Mouse (Mus musculus): Measurements from ENCODE around the gene Vwa8. TPM values are rescaled to one million over a fixed set of nuclear protein-coding genes. Genes with fewer than 3 reads are reported as not detected.

Vwa8 gene
- total and polyA plus RNA-seq, 3 experiments: 12.4 to 17.5 (median 15.9) TPM

- H3K27ac ChIP-seq (ENCODE audit: insufficient read depth, low read depth): no peak overlapping the region
- no peak overlapping the region for H3K9ac ChIP-seq (ENCODE audit: insufficient read depth, low read depth)
- in situ Hi-C loops (cut with MboI; ENCODE audit: low pct_ligation_motif_present, low pct_unique_long_range_greater_than_20kb, low sequenced_read_pairs): no loop called here
- H3K4me1 ChIP-seq (ENCODE audit: control insufficient read depth in 1 of 2, insufficient read depth in 2 of 2): no peaks in the 10 kb centered on the region
- H3K4me2 ChIP-seq (ENCODE audit: insufficient read depth, low read depth, poor library complexity, severe bottlenecking): no peak overlapping the region
- no peaks in the 10 kb centered on the region for H3K27me3 ChIP-seq (replicated peaks)
- peaks cover 14 to 51% of the 10 kb centered on the region in 2 experiments for H3K36me3 ChIP-seq (replicated peaks in 1 of 2; ENCODE audit: control insufficient read depth in 1 of 2, insufficient read depth in 1 of 2, low read length in 1 of 2)
- H3K79me2 ChIP-seq (replicated peaks; ENCODE audit: control insufficient read depth, extremely low read depth, insufficient read depth, poor library complexity, severe bottlenecking): no peaks in the 10 kb centered on the region
- no peaks in the 10 kb centered on the region for H3K9me3 ChIP-seq (replicated peaks; ENCODE audit: low read length)
- TF ChIP-seq NELFE (IDR thresholded peaks at IDR 0.05; ENCODE audit: low read depth, low read length): no peak
- TF ChIP-seq GABPA (IDR thresholded peaks at IDR 0.05; ENCODE audit: insufficient replicate concordance, low read depth, low read length): no peak
- TF ChIP-seq BHLHE40 (IDR thresholded peaks at IDR 0.05; ENCODE audit: low read depth, low read length): no peak
- TF ChIP-seq CHD2 (IDR thresholded peaks at IDR 0.05; ENCODE audit: low read length): no peak
- TF ChIP-seq UBTF (IDR thresholded peaks at IDR 0.05; ENCODE audit: low read depth, low read length): no peak
- no peak for TF ChIP-seq JUN (IDR thresholded peaks at IDR 0.05; ENCODE audit: insufficient read depth, low read depth, low read length)
- no peak for TF ChIP-seq IRF4 (IDR thresholded peaks at IDR 0.05; ENCODE audit: low read depth, low read length)
- TF ChIP-seq E2F4 (IDR thresholded peaks at IDR 0.05; ENCODE audit: insufficient replicate concordance, low read depth, low read length): no peak
- TF ChIP-seq EP300 (IDR thresholded peaks at IDR 0.05; ENCODE audit: low read length): no peak
- no peak for TF ChIP-seq ZMIZ1 (IDR thresholded peaks at IDR 0.05; ENCODE audit: low read depth, low read length)
- TF ChIP-seq JUND (conservative IDR thresholded peaks at IDR 0.05; ENCODE audit: low read depth, low read length): no peak
- TF ChIP-seq SIN3A (IDR thresholded peaks at IDR 0.05; ENCODE audit: low read length): no peak
- no peak for TF ChIP-seq RCOR1 (conservative IDR thresholded peaks at IDR 0.05; ENCODE audit: low read depth, low read length)
- no peak for TF ChIP-seq CTCF (conservative IDR thresholded peaks at IDR 0.05 in 1 of 2, IDR thresholded peaks at IDR 0.05 in 1 of 2; ENCODE audit: low read depth in 2 of 2, low read length in 2 of 2)
- no peak for TF ChIP-seq ETS1 (conservative IDR thresholded peaks at IDR 0.05; ENCODE audit: low read depth, low read length)
- TF ChIP-seq USF1 (IDR thresholded peaks at IDR 0.05; ENCODE audit: low read depth, low read length): no peak
- no peak for TF ChIP-seq HCFC1 (IDR thresholded peaks at IDR 0.05; ENCODE audit: low read depth, low read length)
- no peak for TF ChIP-seq POLR2AphosphoS2 (IDR thresholded peaks at IDR 0.05; ENCODE audit: low read depth, low read length)
- no peak for DNase-seq (ENCODE audit: extremely low read depth)
- H3K4me3 ChIP-seq (replicated peaks in 1 of 3; ENCODE audit: low read depth in 2 of 3, low read length in 2 of 3, poor library complexity in 1 of 3): no peak overlapping the region
- dilution Hi-C loops (cut with MboI; ENCODE audit: extremely low pct_ligation_motif_present, extremely low pct_unique_long_range_greater_than_20kb, low sequenced_read_pairs): no loop called here
Observed at GRCm38 (mm10) chr14:78934596-78934995, 85.7 kb downstream of the Vwa8 start.

- Histone ChIP-seq H3K4me2 (ENCODE audit: insufficient read depth, low read depth, poor library complexity, severe bottlenecking) (no peak overlapping the region), H3K4me3 (replicated peaks in 1 of 3; ENCODE audit: low read depth in 2 of 3, low read length in 2 of 3, poor library complexity in 1 of 3) (no peak overlapping the region), H3K27me3 (replicated peaks) (no peaks in the 10 kb centered on the region), H3K79me2 (replicated peaks; ENCODE audit: control insufficient read depth, extremely low read depth, insufficient read depth, poor library complexity, severe bottlenecking) (no peaks in the 10 kb centered on the region), H3K27ac (ENCODE audit: insufficient read depth, low read depth) (no peak overlapping the region), H3K36me3 (replicated peaks in 1 of 2; ENCODE audit: control insufficient read depth in 1 of 2, insufficient read depth in 1 of 2, low read length in 1 of 2) (peaks cover 13 to 58% of the 10 kb centered on the region in 2 experiments), H3K4me1 (ENCODE audit: control insufficient read depth in 1 of 2, insufficient read depth in 2 of 2) (no peaks in the 10 kb centered on the region), H3K9me3 (replicated peaks; ENCODE audit: low read length) (peaks cover 2% of the 10 kb centered on the region), H3K9ac (ENCODE audit: insufficient read depth, low read depth) (no peak overlapping the region)
- TF ChIP-seq NELFE (IDR thresholded peaks at IDR 0.05; ENCODE audit: low read depth, low read length) (no peak), SIN3A (IDR thresholded peaks at IDR 0.05; ENCODE audit: low read length) (no peak), TBP (conservative IDR thresholded peaks at IDR 0.05; ENCODE audit: low read depth, low read length) (no peak), MAZ (IDR thresholded peaks at IDR 0.05; ENCODE audit: low read depth, low read length) (no peak), MAX (IDR thresholded peaks at IDR 0.05; ENCODE audit: low read length) (no peak), UBTF (IDR thresholded peaks at IDR 0.05; ENCODE audit: low read depth, low read length) (no peak), ZNF384 (IDR thresholded peaks at IDR 0.05; ENCODE audit: low read depth, low read length) (no peak), CHD2 (IDR thresholded peaks at IDR 0.05; ENCODE audit: low read length) (no peak), ZC3H11A (IDR thresholded peaks at IDR 0.05; ENCODE audit: low read depth, low read length) (no peak), POLR2A (IDR thresholded peaks at IDR 0.05; ENCODE audit: low read depth, low read length) (no peak), CTCF (conservative IDR thresholded peaks at IDR 0.05 in 1 of 2, IDR thresholded peaks at IDR 0.05 in 1 of 2; ENCODE audit: low read depth in 2 of 2, low read length in 2 of 2) (no peak), RAD21 (IDR thresholded peaks at IDR 0.05; ENCODE audit: low read depth, low read length) (no peak), ZKSCAN1 (IDR thresholded peaks at IDR 0.05; ENCODE audit: borderline replicate concordance, low read depth, low read length) (no peak), POLR2AphosphoS2 (IDR thresholded peaks at IDR 0.05; ENCODE audit: low read depth, low read length) (no peak), HCFC1 (IDR thresholded peaks at IDR 0.05; ENCODE audit: low read depth, low read length) (no peak), E2F4 (IDR thresholded peaks at IDR 0.05; ENCODE audit: insufficient replicate concordance, low read depth, low read length) (no peak), SMC3 (IDR thresholded peaks at IDR 0.05; ENCODE audit: low read depth, low read length) (no peak)
- DNase-seq (ENCODE audit: extremely low read depth): no peak
- dilution Hi-C loops (cut with MboI; ENCODE audit: extremely low pct_ligation_motif_present, extremely low pct_unique_long_range_greater_than_20kb, low sequenced_read_pairs): no loop called here
- in situ Hi-C loops (cut with MboI; ENCODE audit: low pct_ligation_motif_present, low pct_unique_long_range_greater_than_20kb, low sequenced_read_pairs): no loop called here
Observed at GRCm38 (mm10) chr14:78935796-78936195, 86.9 kb downstream of the Vwa8 start.

All from CH12.LX (cell line).